Mouse (Mus musculus) retina, postnatal 1 day (tissue): ENCODE results near the gene Ccdc113.

Experiments used
- DNase-seq: peaks from one replicate; pipeline ENCODE4 v3.0.0-alpha.2; 2012

The Ccdc113 gene

GRCm38 (mm10) chr8:95607210-95607609 is 73.3 kb downstream of the Ccdc113 start:
- no peak for DNase-seq
